Comparison of ENCODE assay signal across 8 mouse cellular contexts in genomic region chr9:48267028-48267441, GRCm38 (mm10).
DNase-seq lines count a peak whose midpoint lies in the region; ATAC-seq and TF ChIP-seq lines count a peak whose summit lies in the region.

No protein-coding gene starts in this region.

- peak overlapping the region; percentile 59 for H3K9ac ChIP-seq in embryonic facial prominence, embryonic 11.5 days (replicated peaks; ENCODE audit: low read length)
- H3K9ac ChIP-seq in heart, adult 2 months (ENCODE audit: low read depth, low read length), result peak overlapping the region; percentile 47
- peak overlapping the region; percentile 58 for H3K9ac ChIP-seq in liver, embryonic 13.5 days

- H3K4me2 ChIP-seq in embryonic facial prominence, embryonic 11.5 days (ENCODE audit: low read depth, low read length), result peak overlapping the region; percentile 85
- H3K4me2 ChIP-seq in liver, embryonic 13.5 days, result peak overlapping the region; percentile 75

- intact Hi-C loops in heart, adult 2 months (cut with DNase I), result loop anchor here (1.0 to 10.0 kb wide), 6 partner anchors 36 to 348 kb away; no protein-coding TSS in a partner anchor

- TF ChIP-seq CTCF in heart, adult 2 months (IDR thresholded peaks at IDR 0.05), result no peak

- no peaks in the 10 kb centered on the region for H3K4me1 ChIP-seq in embryonic facial prominence, embryonic 11.5 days (ENCODE audit: control insufficient read depth, insufficient read depth, low read length)
- no peaks in the 10 kb centered on the region for H3K4me1 ChIP-seq in heart, adult 2 months (ENCODE audit: control insufficient read depth, insufficient read depth, low read length)
- H3K4me1 ChIP-seq in liver, embryonic 13.5 days (replicated peaks), result peaks cover 9% of the 10 kb centered on the region

- peak; percentile 6 for DNase-seq in CD4-positive helper T cell, adult 2 months (ENCODE audit: low read depth, low spot score)
- DNase-seq in adrenal gland, postnatal 25 days, result peak; percentile 45
- DNase-seq in embryonic facial prominence, embryonic 11.5 days (ENCODE audit: low spot score), result peak; percentile 71
- DNase-seq in heart, adult 2 months, result peak; percentile 69 to 75
- DNase-seq in kidney, adult 11 months, result peak; percentile 30
- peak; percentile 44 for DNase-seq in liver, embryonic 13.5 days
- peak; percentile 4 for DNase-seq in thymus, adult 18-20 months

- peak; percentile 91 for ATAC-seq in embryonic facial prominence, embryonic 11.5 days (replicated peaks; ENCODE audit: insufficient number of reproducible peaks, low FRiP score, low TSS enrichment, low read depth)
- peak; percentile 87 for ATAC-seq in liver, embryonic 13.5 days (ENCODE audit: low read depth)
- ATAC-seq in monocyte, adult 5-6 weeks (replicated peaks; ENCODE audit: insufficient number of reproducible peaks, low FRiP score, low TSS enrichment, poor library complexity, severe bottlenecking), result 0 out of 2 replicates have a peak, but pooled peaks have one; percentile 53

- TF ChIP-seq EP300 in heart, adult 2 months (IDR thresholded peaks at IDR 0.05; ENCODE audit: insufficient read depth, low read depth, low read length), result no peak

- H3K36me3 ChIP-seq in embryonic facial prominence, embryonic 11.5 days (replicated peaks; ENCODE audit: control insufficient read depth, insufficient read depth, low read depth, low read length), result no peaks in the 10 kb centered on the region
- no peaks in the 10 kb centered on the region for H3K36me3 ChIP-seq in heart, adult 2 months (ENCODE audit: control insufficient read depth, insufficient read depth, low read length)
- no peaks in the 10 kb centered on the region for H3K36me3 ChIP-seq in liver, embryonic 13.5 days

- H3K27me3 ChIP-seq in embryonic facial prominence, embryonic 11.5 days (ENCODE audit: control insufficient read depth, insufficient read depth, low read length), result no peaks in the 10 kb centered on the region
- H3K27me3 ChIP-seq in heart, adult 2 months (ENCODE audit: control insufficient read depth, insufficient read depth, low read length), result no peaks in the 10 kb centered on the region
- H3K27me3 ChIP-seq in liver, embryonic 13.5 days, result peaks cover 20% of the 10 kb centered on the region; the same call in 1 of the 2 replicates

- 1% methylated on average over 16 of the region's 16 CpGs for WGBS in embryonic facial prominence, embryonic 11.5 days
- WGBS in heart, adult 2 months, result 1% methylated on average over 16 of the region's 16 CpGs
- under 1% methylated on average over 16 of the region's 16 CpGs for WGBS in liver, embryonic 13.5 days (ENCODE audit: insufficient replicate concordance)

- no peaks in the 10 kb centered on the region for H3K9me3 ChIP-seq in embryonic facial prominence, embryonic 11.5 days (replicated peaks; ENCODE audit: control insufficient read depth, low read length)
- H3K9me3 ChIP-seq in liver, embryonic 13.5 days (replicated peaks), result no peaks in the 10 kb centered on the region

- TF ChIP-seq POLR2A in heart, adult 2 months (IDR thresholded peaks at IDR 0.05; ENCODE audit: insufficient read depth, low read depth, low read length), result peak; percentile 77

- peak overlapping the region; percentile 41 for H3K4me3 ChIP-seq in embryonic facial prominence, embryonic 11.5 days (ENCODE audit: low read depth, low read length)
- peak overlapping the region; percentile 59 for H3K4me3 ChIP-seq in heart, adult 2 months
- H3K4me3 ChIP-seq in liver, embryonic 13.5 days (replicated peaks), result peak overlapping the region; percentile 55

- H3K79me2 ChIP-seq in heart, adult 2 months (replicated peaks; ENCODE audit: control insufficient read depth, insufficient read depth, low read length), result no peaks in the 10 kb centered on the region

- no peak overlapping the region for H3K27ac ChIP-seq in embryonic facial prominence, embryonic 11.5 days (replicated peaks; ENCODE audit: low read depth, low read length)
- H3K27ac ChIP-seq in heart, adult 2 months, result peak overlapping the region; percentile 59
- no peak overlapping the region for H3K27ac ChIP-seq in liver, embryonic 13.5 days

Comparison
In these comparisons a context has a peak if more than half of its experiments do, and no peak if none do; other contexts are left out.
1. DNase-seq: peak in every context shown above with its lines; median percentile 72 in heart, adult 2 months; 71 in embryonic facial prominence, embryonic 11.5 days; 45 in adrenal gland, postnatal 25 days; 44 in liver, embryonic 13.5 days; 30 in kidney, adult 11 months; 6 in CD4-positive helper T cell, adult 2 months; 4 in thymus, adult 18-20 months.